Mouse (Mus musculus) thymus, adult 2 months (tissue): ENCODE results near the gene Slc48a1. TPM values are rescaled to one million over a fixed set of nuclear protein-coding genes. Genes with fewer than 3 reads are reported as not detected.

Source experiments
- DNase-seq: peaks from one replicate; pipeline ENCODE4 v3.0.0; 2021
- H3K27ac ChIP-seq: fragments of 200-500 bp; 2 replicates; pipeline ENCODE4 v1.5.1; 2012; ENCODE audit warnings: low read length, control low read depth; ENCODE audit not compliant: control insufficient read depth, insufficient read depth
- H3K27me3 ChIP-seq: fragments of 200-500 bp; 2 replicates; pipeline ENCODE4 v1.6.1; 2012; ENCODE audit warnings: mild to moderate bottlenecking, low read length, moderate library complexity, mixed read lengths; ENCODE audit not compliant: control insufficient read depth, insufficient read depth
- H3K36me3 ChIP-seq: fragments of 200-500 bp; 2 replicates; pipeline ENCODE4 v1.6.1; 2012; ENCODE audit warnings: mild to moderate bottlenecking, low read length, moderate library complexity; ENCODE audit not compliant: control insufficient read depth, insufficient read depth
- H3K4me1 ChIP-seq: fragments of 200-500 bp; replicated peaks from 2 replicates; pipeline ENCODE4 v1.6.1; 2012; ENCODE audit warnings: low read length; ENCODE audit not compliant: control insufficient read depth, insufficient read depth
- H3K4me3 ChIP-seq: fragments of 200-500 bp; 2 replicates; pipeline ENCODE4 v1.5.1; 2012; ENCODE audit warnings: mild to moderate bottlenecking, low read length, control low read depth, moderate library complexity; ENCODE audit not compliant: control insufficient read depth, insufficient read depth
- CTCF ChIP-seq: fragments of 200-500 bp; IDR thresholded peaks from 2 replicates; pipeline ENCODE4 v1.5.1; 2012; ENCODE audit warnings: mild to moderate bottlenecking, control low read depth, low read length, moderate library complexity, borderline replicate concordance; ENCODE audit not compliant: control insufficient read depth, poor library complexity, insufficient read depth; ENCODE audit errors: extremely low read depth
- POLR2A ChIP-seq: fragments of 200-500 bp; IDR thresholded peaks from 2 replicates; pipeline ENCODE4 v1.6.1; 2012; ENCODE audit warnings: mild to moderate bottlenecking, low read length, control low read depth, moderate library complexity; ENCODE audit not compliant: control insufficient read depth, poor library complexity, insufficient read depth; ENCODE audit errors: extremely low read depth
- WGBS: fragments of 180-500 bp; shearing (Covaris S2); methylation state at CpG from one replicate; pipeline ENCODE4 v1.1.7; 2018; 5-methylcytosine and 5-hydroxymethylcytosine counted together
- polyA plus RNA-seq: library from polyadenylated mRNA; depleted of rRNA; stranded (reverse); fragments of >200 nt; gene quantifications from 2 replicates; pipeline ENCODE4 v1.2.3, GENCODE M21; 2012

Gene Slc48a1
- polyA plus RNA-seq, 1 experiment = 62.8 TPM

DNA sequence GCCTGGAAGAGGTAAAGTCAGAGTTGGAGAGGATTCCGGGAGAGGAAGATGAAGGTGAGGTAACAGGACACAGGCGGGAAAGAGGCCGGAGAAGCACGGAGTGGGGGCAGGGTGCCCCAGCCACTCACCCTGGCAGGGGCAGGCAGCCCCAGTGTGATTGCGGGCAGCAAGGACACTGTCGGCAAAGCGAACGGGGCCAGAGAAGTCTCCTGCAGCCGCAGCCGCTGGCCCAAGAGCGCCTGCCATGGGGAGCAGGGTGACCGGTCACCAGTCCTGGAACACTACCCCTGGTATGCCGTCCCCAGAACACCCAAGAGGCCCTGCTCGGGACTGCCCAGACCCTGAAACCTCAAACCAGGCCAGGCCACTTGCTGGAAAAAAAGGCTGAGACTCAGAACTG lies 30.2 kb downstream of the Slc48a1 start:
- Histone ChIP-seq H3K4me1 (peaks cover 3% of the 10 kb centered on the region), H3K4me3 (no peak overlapping the region), H3K27me3 (no peaks in the 10 kb centered on the region), H3K27ac (no peak overlapping the region), H3K36me3 (peaks cover 74% of the 10 kb centered on the region)
- no peak for DNase-seq
- TF ChIP-seq CTCF (no peak), POLR2A (no peak)
- WGBS = 97% methylated on average over 14 of the region's 14 CpGs

DNA sequence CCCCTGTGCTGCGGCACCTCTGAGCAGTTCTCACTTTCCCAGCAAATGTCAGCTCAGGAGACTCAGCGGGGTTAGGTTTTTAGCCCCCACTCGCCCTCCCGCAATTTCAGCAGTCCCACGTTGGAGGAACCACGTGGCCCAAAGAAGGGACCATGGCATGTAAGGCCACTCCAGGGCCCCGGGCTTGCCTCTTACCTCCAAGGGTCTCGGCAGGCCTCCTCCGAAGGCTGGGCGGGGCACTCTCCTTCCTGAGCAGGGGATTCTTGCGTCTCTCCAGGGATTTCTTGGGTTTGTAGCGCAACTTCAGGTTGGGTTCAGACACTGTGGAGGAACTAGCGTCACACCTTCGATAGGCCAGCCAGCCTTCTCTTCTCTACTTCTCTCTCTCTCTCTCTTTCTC lies 30.9 kb downstream of the Slc48a1 start:
- Histone ChIP-seq H3K27ac (no peak overlapping the region), H3K36me3 (peaks cover 77% of the 10 kb centered on the region)
- WGBS = 98% methylated on average over 14 of the region's 14 CpGs

DNA sequence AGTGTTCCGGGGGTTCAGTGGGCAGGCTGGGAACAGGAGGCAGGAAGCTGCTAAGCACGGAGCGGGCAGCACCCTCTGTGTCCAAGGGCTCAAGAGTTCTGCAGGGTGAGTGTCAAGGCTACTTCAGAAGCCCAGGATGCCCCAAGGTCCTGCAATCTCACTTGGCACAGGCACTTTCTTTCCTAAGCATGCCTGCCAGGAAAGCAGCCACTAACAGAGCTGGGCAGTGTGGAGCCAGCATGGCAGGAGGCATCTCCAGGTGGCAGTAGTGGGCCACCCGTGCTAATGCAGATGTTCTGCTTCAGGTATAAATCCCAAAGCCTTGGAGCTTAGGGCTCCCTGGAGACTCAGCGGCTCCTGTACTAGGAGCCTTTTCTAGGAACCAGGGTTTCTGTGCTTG lies 31.6 kb downstream of the Slc48a1 start:
- Histone ChIP-seq H3K4me3 (no peak overlapping the region), H3K36me3 (peaks cover 71% of the 10 kb centered on the region), H3K27ac (no peak overlapping the region), H3K27me3 (no peaks in the 10 kb centered on the region), H3K4me1 (peaks cover 15% of the 10 kb centered on the region)
- 93% methylated on average over 5 of the region's 5 CpGs for WGBS
- no peak for DNase-seq
- no peak for TF ChIP-seq CTCF
- TF ChIP-seq POLR2A = no peak

More for the DNA sequence above, 30.9 kb downstream of the Slc48a1 start:
- H3K27me3 ChIP-seq = no peaks in the 10 kb centered on the region
- peaks cover 9% of the 10 kb centered on the region for H3K4me1 ChIP-seq
- H3K4me3 ChIP-seq = no peak overlapping the region
- no peak for TF ChIP-seq POLR2A
- no peak for TF ChIP-seq CTCF
- no peak for DNase-seq

DNA sequence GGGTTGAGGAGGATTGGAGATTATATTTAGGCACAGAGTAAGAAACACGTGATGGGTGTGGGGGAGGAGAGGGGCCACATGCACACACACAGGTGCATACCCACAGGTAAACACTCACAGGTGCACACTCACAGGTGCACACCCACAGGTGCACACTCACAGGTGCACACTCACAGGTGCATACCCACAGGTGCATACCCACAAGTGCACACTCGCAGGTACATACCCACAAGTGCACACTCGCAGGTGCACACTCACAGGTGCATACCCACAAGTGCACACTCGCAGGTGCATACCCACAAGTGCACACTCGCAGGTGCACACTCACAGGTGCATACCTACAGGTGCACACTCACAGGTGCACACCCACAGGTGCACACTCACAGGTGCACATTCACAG lies 32.1 kb downstream of the Slc48a1 start:
- peaks cover 19% of the 10 kb centered on the region for H3K4me1 ChIP-seq
- peaks cover 67% of the 10 kb centered on the region for H3K36me3 ChIP-seq
- no peak overlapping the region for H3K27ac ChIP-seq
- TF ChIP-seq CTCF (no peak), POLR2A (no peak)
- WGBS = 95% methylated on average over 5 of the region's 5 CpGs
- H3K27me3 ChIP-seq = no peaks in the 10 kb centered on the region
- H3K4me3 ChIP-seq = no peak overlapping the region
- DNase-seq = no peak

DNA sequence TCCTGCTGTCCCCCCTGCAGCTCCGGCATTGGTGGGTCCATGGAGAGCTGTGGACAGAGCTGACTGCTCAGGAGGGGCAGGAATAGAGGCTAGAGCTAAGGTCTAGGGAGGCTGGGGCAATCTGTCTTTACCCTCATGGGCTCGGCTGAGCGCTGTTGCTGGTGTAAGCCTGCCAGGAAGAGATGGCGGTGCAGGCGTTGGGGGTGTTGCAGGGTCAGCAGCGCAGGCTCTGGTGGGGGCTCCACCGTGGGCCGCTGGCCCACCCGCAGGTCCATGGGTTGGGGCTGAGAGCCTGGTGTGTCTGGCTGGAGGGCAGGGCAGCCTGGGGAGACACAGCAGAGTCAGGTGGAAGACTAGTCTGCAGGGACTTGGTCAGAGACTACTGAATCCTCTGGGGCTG lies 33.0 kb downstream of the Slc48a1 start:
- Histone ChIP-seq H3K27ac (no peak overlapping the region), H3K4me3 (no peak overlapping the region), H3K4me1 (peaks cover 23% of the 10 kb centered on the region), H3K36me3 (peaks cover 70% of the 10 kb centered on the region), H3K27me3 (no peaks in the 10 kb centered on the region)
- 91% methylated on average over 9 of the region's 9 CpGs for WGBS
- DNase-seq = no peak
- no peak for TF ChIP-seq CTCF

DNA sequence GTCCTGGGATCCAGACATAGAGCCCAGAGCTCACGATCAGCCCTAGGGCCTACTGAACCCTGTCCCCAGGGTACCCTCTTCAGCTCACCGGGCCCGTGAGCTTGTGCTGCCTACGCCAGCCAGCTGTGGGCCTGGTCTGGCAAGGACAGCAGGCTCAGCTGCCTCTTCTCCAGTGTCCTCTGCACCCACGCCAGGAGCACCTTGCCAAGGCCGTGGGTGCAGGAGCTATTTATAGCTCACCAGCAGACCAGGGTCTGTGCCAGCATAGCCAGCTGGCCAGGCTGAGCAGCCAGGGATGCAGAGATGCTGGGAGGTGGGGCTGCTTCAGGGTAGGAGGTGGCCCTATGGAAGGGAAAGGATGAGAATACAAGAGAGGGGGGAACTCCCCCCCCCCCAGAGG lies 33.8 kb downstream of the Slc48a1 start:
- H3K27ac ChIP-seq = no peak overlapping the region
- peaks cover 29% of the 10 kb centered on the region for H3K4me1 ChIP-seq
- H3K27me3 ChIP-seq = no peaks in the 10 kb centered on the region
- TF ChIP-seq CTCF (no peak), POLR2A (no peak)
- no peak overlapping the region for H3K4me3 ChIP-seq
- peaks cover 64% of the 10 kb centered on the region for H3K36me3 ChIP-seq
- WGBS = 76% methylated on average over 6 of the region's 6 CpGs
- DNase-seq = no peak

DNA sequence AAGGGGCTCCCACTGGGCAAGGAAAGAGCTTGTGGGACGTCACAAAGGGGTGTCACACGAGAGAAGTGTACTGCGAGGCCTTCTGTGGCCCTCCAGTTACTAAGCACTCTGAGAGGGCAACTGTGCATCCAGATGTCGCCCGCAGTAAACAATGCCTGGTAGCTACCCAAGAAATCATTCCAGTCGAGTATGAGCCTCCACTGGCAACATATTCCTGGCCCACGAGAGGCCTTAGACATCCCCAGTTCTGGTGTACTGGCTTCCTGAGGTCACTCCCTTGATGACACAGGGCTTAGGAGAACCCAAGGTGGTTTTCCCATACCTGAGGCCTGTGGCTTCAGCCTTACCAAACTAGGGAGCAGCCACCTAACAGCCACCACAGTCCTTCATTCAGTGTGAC lies 34.6 kb downstream of the Slc48a1 start:
- WGBS = 91% methylated on average over 7 of the region's 7 CpGs
- Histone ChIP-seq H3K36me3 (peaks cover 57% of the 10 kb centered on the region), H3K27me3 (no peaks in the 10 kb centered on the region), H3K27ac (no peak overlapping the region), H3K4me3 (no peak overlapping the region), H3K4me1 (peaks cover 36% of the 10 kb centered on the region)
- no peak for DNase-seq
- TF ChIP-seq CTCF (no peak), POLR2A (no peak)
